Mouse (Mus musculus) lung, embryonic 14.5 days (tissue): Measurements from ENCODE around the gene Susd3. TPM values are rescaled to one million over a fixed set of nuclear protein-coding genes. Genes with fewer than 3 reads are reported as not detected.
A peak's percentile ranks its signal among the peaks of the same experiment; 100 is the strongest.

Experiments used
- ATAC-seq: fragments of 200-750 bp; cut with Nextera tagmentation; 2 replicates; pipeline ENCODE4 v1.8.0; 2017; ENCODE audit warnings: mild to moderate bottlenecking, moderate TSS enrichment, moderate library complexity; ENCODE audit not compliant: insufficient read depth
- DNase-seq: peaks from one replicate; pipeline ENCODE4 v3.0.0-alpha.2; 2015
- H3K27ac ChIP-seq: fragments of 300-500 bp; sonication (generic); 2 replicates; pipeline ENCODE4 v1.5.1; 2014; ENCODE audit warnings: low read depth, mild to moderate bottlenecking, moderate library complexity
- H3K27me3 ChIP-seq: fragments of 300-500 bp; sonication (generic); 2 replicates; pipeline ENCODE4 v1.6.1; 2014; ENCODE audit warnings: low read length, control low read depth; ENCODE audit not compliant: insufficient read depth
- H3K36me3 ChIP-seq: fragments of 300-500 bp; sonication (generic); 2 replicates; pipeline ENCODE4 v1.6.1; 2014; ENCODE audit warnings: control low read depth; ENCODE audit not compliant: insufficient read depth
- H3K4me1 ChIP-seq: fragments of 300-500 bp; sonication (generic); 2 replicates; pipeline ENCODE4 v1.6.1; 2014; ENCODE audit warnings: antibody characterized with exemption, control low read depth; ENCODE audit not compliant: insufficient read depth
- H3K4me2 ChIP-seq: fragments of 300-500 bp; sonication (generic); 2 replicates; pipeline ENCODE4 v1.6.1; 2014; ENCODE audit warnings: mild to moderate bottlenecking
- H3K4me3 ChIP-seq: fragments of 300-500 bp; sonication (generic); 2 replicates; pipeline ENCODE4 v1.5.1; 2014; ENCODE audit warnings: low read depth, low read length
- H3K9ac ChIP-seq: fragments of 300-500 bp; sonication (generic); 2 replicates; pipeline ENCODE4 v1.6.1; 2014
- H3K9me3 ChIP-seq: fragments of 300-500 bp; sonication (generic); 2 replicates; pipeline ENCODE4 v1.6.1; 2016; ENCODE audit warnings: low read depth, low read length, control low read depth
- CTCF ChIP-seq: IDR thresholded peaks from 2 replicates; pipeline ENCODE4 v1.5.1; 2016; ENCODE audit warnings: antibody characterized with exemption, low read depth
- WGBS: fragments of 180-500 bp; shearing (Covaris S2); extraction: QIAGEN DNeasy Blood & Tissue Kit; methylation state at CpG from one replicate; pipeline ENCODE4 v1.1.7; 2014; 5-methylcytosine and 5-hydroxymethylcytosine counted together
- polyA plus RNA-seq: library from polyadenylated mRNA; unstranded; fragments of >200 nt; fragmentation: Nextera tagmentation; extraction: Ambion mirVana; gene quantifications from 2 replicates; pipeline ENCODE4 v1.2.1, GENCODE M21; 2014

Susd3 gene
- polyA plus RNA-seq, 1 experiment from 2014 or later: 1.7 TPM

DNA sequence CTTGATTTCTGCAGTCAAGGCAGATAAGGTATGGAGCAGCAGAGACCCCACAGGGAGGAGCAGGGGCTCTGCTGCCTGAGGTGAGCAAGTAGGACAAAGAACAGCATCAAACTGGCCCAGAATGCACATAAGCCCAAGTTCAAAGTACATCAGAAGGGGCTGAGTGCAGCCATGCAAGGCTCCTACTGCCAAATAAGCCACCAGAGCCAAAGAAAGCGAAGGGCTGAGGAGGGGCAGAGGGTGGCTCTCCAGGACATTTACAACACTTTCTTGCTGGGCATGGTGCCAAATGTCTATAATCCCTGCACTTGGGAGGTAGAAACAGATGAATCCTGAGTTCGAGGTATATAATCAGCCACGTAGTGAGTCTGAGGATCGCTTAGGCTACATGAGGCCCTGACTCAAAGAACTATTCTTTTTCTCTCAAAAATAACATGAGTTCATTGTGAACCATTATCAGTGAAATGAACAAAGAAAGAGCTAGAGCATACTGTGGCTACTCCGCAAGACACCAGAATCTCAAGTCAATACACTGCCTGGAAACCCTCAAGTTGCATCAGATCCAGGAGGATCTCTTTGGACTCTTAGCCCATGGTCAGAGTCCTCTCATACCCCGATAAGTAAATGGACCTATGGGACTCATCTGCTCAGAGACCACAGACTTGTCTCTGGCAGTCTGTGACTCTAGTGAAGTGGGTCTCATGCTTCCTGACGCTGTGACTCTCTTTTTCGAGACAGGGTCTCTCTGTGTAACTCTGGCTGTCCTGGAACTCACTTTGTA lies 14.5 kb downstream of the Susd3 start:
- DNase-seq (no peak), ATAC-seq (no peak)
- no peaks in the 10 kb centered on the region for H3K27me3 ChIP-seq
- WGBS: 84% methylated on average over 8 of the region's 8 CpGs
- H3K9me3 ChIP-seq: no peaks in the 10 kb centered on the region
- no peak for TF ChIP-seq CTCF
- no peaks in the 10 kb centered on the region for H3K4me1 ChIP-seq
- H3K4me3 ChIP-seq: no peak overlapping the region
- H3K4me2 ChIP-seq: no peak overlapping the region
- H3K27ac ChIP-seq: no peak overlapping the region
- H3K9ac ChIP-seq: no peak overlapping the region
- H3K36me3 ChIP-seq: no peaks in the 10 kb centered on the region

DNA sequence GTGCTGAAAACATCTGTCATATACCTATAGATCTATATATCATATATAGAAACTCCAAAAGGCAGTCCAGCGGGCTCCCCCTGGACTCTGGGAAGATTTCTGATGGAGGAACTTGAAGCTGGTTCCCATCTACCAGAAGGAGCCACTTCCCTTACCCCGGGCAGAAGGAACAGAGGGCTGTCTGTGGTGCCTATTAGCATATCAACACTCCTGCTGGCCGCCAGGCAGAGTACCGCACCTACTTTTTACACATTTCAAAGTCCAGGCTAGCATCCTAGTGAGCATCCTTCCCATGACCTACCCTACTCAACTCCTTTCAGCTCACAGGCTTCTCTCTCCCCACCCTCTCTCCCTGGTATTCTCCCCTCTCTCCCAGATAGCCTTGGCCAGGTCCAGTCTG lies 22.9 kb downstream of the Susd3 start:
- Histone ChIP-seq H3K27me3 (no peaks in the 10 kb centered on the region), H3K36me3 (no peaks in the 10 kb centered on the region), H3K9ac (no peak overlapping the region), H3K27ac (no peak overlapping the region), H3K4me2 (no peak overlapping the region), H3K4me3 (no peak overlapping the region), H3K9me3 (no peaks in the 10 kb centered on the region), H3K4me1 (no peaks in the 10 kb centered on the region)
- no peak for TF ChIP-seq CTCF
- 40% methylated on average over 4 of the region's 4 CpGs for WGBS
- DNase-seq (no peak), ATAC-seq (no peak)

DNA sequence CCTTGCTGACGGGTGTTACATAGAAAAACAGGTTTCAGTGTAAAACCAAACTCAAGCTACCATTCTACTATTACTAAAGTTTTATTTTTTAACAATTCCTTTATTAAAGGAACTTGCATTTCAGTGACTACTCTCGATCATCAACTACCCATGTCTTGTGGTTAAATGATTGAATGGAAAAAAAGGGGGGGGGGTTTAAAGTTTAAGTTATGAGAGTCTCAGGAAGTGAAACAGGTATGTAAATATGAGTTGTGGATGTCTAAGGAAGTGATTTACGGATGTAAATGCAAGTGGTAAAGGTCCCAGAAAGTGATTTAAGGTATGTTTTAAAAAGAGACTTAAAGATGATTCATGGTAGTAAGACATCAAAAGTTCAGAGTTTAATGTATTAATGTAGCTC lies 23.3 kb downstream of the Susd3 start:
- Histone ChIP-seq H3K4me3 (no peak overlapping the region), H3K9ac (no peak overlapping the region), H3K27ac (no peak overlapping the region), H3K27me3 (no peaks in the 10 kb centered on the region), H3K4me1 (no peaks in the 10 kb centered on the region), H3K36me3 (no peaks in the 10 kb centered on the region), H3K9me3 (no peaks in the 10 kb centered on the region), H3K4me2 (no peak overlapping the region)
- no peak for TF ChIP-seq CTCF
- no peak for DNase-seq
- 59% methylated on average over 3 of the region's 3 CpGs for WGBS
- no peak for ATAC-seq

DNA sequence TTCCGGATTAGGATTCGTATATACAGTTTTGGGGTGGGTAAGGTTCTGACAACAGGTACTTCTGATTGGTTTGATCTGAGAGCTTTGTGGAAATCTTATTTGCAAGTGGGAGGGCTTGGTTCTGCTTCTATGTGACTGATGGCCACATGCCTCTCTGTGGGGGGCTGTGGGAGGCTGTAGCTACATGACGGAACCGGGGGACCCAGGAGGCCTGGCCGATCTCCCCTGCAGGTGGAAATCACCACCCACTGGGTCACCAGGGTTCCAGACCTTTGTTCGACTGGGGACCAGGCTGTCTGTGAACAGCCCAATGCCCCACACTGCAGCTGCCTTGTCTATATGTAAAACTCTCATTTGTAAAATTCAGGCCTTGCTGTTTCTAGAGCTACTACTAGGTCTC lies 23.8 kb downstream of the Susd3 start:
- Histone ChIP-seq H3K4me1 (no peaks in the 10 kb centered on the region), H3K36me3 (no peaks in the 10 kb centered on the region), H3K9ac (no peak overlapping the region), H3K9me3 (no peaks in the 10 kb centered on the region), H3K4me2 (no peak overlapping the region), H3K27me3 (no peaks in the 10 kb centered on the region), H3K4me3 (no peak overlapping the region), H3K27ac (no peak overlapping the region)
- 22% methylated on average over 6 of the region's 6 CpGs for WGBS
- ATAC-seq: no peak
- no peak for DNase-seq
- TF ChIP-seq CTCF: no peak

DNA sequence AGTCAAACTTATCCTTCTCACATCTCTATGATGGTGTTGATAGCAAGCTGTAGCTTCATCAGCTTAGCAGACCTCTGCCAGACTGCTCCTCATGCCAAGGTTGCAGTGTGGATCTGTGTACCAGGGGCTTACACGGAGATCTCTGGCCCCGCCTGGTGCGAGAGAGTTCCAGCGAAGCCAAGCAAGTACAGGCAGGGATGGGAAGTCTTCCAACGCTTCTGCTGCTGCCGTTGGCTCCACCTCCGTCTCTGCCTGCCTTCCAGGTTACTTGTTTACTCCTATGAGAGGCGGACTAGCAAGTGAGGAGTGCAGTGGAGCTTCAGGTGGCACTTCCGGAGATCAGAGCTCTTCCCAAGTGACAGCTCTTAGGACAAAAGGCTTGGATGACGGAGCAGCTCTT lies 24.2 kb downstream of the Susd3 start:
- H3K9ac ChIP-seq: no peak overlapping the region
- H3K4me2 ChIP-seq: no peak overlapping the region
- no peaks in the 10 kb centered on the region for H3K36me3 ChIP-seq
- H3K27ac ChIP-seq: no peak overlapping the region
- DNase-seq (no peak), ATAC-seq (no peak)
- H3K4me3 ChIP-seq: no peak overlapping the region
- TF ChIP-seq CTCF: no peak
- H3K27me3 ChIP-seq: no peaks in the 10 kb centered on the region
- WGBS: 7% methylated on average over 10 of the region's 10 CpGs
- no peaks in the 10 kb centered on the region for H3K9me3 ChIP-seq
- no peaks in the 10 kb centered on the region for H3K4me1 ChIP-seq

DNA sequence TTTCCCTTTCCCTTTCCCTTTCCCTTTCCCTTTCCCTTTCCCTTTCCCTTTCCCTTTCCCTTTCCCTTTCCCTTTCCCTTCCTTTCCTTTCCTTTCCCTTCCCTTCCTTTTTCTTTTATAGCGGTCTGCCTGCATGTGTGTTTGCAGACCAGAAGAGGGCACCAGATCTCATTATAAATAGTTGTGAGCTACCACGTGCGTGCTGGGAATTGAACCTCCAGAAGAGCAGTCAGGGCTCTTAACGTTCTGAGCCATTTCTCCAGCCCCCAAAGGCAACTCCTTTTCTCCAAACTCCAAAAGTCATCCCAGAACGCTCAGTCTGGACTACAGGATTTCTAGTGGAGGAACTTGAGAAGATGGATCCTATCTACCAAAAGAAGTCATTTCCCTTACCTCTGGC lies 27.6 kb downstream of the Susd3 start:
- H3K9me3 ChIP-seq: no peaks in the 10 kb centered on the region
- no peak for DNase-seq
- WGBS: 19% methylated on average over 5 of the region's 5 CpGs
- TF ChIP-seq CTCF: peak; percentile 35
- no peak overlapping the region for H3K9ac ChIP-seq
- no peak overlapping the region for H3K4me2 ChIP-seq
- no peaks in the 10 kb centered on the region for H3K27me3 ChIP-seq
- H3K4me3 ChIP-seq: no peak overlapping the region
- H3K36me3 ChIP-seq: no peaks in the 10 kb centered on the region
- no peak overlapping the region for H3K27ac ChIP-seq
- peaks cover 4% of the 10 kb centered on the region; the same call in 1 of the 2 replicates for H3K4me1 ChIP-seq
- ATAC-seq: no peak

DNA sequence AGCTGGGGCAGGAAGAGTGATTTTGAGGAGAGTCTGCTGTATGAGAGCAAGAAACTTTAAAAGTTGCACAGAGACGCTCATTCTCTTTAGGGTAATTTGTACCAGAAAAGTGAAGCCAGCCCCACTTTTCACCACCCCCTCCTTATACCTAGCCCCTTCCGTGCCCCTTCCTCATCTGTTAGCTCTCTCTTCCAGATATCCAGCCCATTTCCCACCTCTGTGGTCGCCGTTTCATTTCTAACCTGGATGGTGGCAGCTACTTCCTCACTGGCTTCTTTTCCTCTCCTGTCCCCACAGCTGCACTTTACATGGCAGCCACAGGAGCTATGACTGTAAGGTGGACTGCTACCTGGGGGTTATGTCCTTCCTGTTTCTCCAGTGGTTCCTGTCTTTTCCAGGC lies 29.1 kb downstream of the Susd3 start:
- no peaks in the 10 kb centered on the region for H3K36me3 ChIP-seq
- no peak for TF ChIP-seq CTCF
- no peak overlapping the region for H3K9ac ChIP-seq
- H3K4me3 ChIP-seq: no peak overlapping the region
- H3K9me3 ChIP-seq: no peaks in the 10 kb centered on the region
- 74% methylated on average over 4 of the region's 4 CpGs for WGBS
- no peaks in the 10 kb centered on the region for H3K27me3 ChIP-seq
- ATAC-seq: no peak
- H3K4me1 ChIP-seq: peaks cover 4% of the 10 kb centered on the region; the same call in 1 of the 2 replicates
- H3K27ac ChIP-seq: no peak overlapping the region
- no peak overlapping the region for H3K4me2 ChIP-seq
- DNase-seq: no peak
